Mouse (Mus musculus): ENCODE data around the gene Clic4. TPM values are rescaled to one million over a fixed set of nuclear protein-coding genes. Genes with fewer than 3 reads are reported as not detected.
A peak's percentile ranks its signal among the peaks of the same experiment; 100 is the strongest.

The Clic4 gene
- polyA plus RNA-seq, 1 experiment = 34.7 TPM

DNA sequence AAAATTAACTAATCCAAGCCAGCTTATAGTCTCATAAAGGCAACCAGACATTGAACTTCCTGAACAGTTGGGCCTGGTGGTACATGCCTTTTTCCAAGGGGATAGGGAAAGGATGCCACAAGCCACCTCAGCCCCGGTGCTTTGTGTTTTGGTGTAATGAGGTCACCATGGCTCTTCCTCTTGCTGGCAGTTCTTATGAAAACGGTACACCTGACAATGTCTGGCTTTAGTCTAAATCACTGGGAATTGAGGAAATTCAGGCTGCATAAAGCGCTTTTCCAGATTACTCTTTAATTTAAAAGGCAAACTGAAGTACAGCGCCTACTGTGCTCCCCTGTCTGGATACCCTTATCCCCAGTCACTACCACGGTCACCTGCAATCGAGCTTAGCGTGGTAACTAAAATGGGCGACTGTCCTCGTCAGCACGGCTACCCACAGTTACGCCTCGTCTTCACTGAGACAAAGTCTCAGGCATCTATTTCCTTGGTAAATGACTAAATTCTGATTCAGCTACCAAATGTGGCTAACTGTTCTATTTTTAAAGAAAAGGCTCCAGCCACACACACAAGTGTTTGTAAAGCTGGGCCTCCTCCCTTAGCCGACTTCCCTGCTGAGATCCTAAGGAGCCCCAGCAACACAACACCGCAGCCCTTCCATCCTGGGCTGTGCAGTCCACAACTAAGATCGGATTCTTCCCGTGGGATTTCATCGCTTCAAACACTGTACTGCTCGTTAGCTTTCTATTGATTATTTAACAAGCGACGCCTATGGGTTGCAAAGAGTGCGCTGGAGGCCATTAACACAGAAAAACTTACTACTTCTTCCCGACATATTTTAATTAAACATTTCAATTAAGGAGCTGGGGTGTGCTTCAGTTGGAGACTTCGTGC lies 25.5 kb downstream of the Clic4 start:
- Histone ChIP-seq H3K4me1 (ENCODE audit: control insufficient read depth, insufficient read depth, insufficient read length) (peaks cover 2% of the 10 kb centered on the region; the same call in 1 of the 2 replicates), H3K36me3 (ENCODE audit: control insufficient read depth, insufficient read depth, low read length) (no peaks in the 10 kb centered on the region), H3K4me3 (ENCODE audit: extremely low read depth, insufficient read depth, insufficient read length) (no peak overlapping the region), H3K27ac (ENCODE audit: insufficient read depth, low read length) (no peak overlapping the region), H3K27me3 (ENCODE audit: control insufficient read depth, insufficient read depth, low read length) (no peaks in the 10 kb centered on the region)
- no peak for TF ChIP-seq POLR2A (IDR thresholded peaks at IDR 0.05; ENCODE audit: low read depth, low read length)
- no peak for TF ChIP-seq CTCF (IDR thresholded peaks at IDR 0.05; ENCODE audit: extremely low read depth, insufficient read depth, insufficient read length, insufficient replicate concordance)
- 85% methylated on average over 23 of the region's 23 CpGs for WGBS
- no peak for DNase-seq (ENCODE audit: low read depth in 1 of 2, low spot score in 2 of 2)

DNA sequence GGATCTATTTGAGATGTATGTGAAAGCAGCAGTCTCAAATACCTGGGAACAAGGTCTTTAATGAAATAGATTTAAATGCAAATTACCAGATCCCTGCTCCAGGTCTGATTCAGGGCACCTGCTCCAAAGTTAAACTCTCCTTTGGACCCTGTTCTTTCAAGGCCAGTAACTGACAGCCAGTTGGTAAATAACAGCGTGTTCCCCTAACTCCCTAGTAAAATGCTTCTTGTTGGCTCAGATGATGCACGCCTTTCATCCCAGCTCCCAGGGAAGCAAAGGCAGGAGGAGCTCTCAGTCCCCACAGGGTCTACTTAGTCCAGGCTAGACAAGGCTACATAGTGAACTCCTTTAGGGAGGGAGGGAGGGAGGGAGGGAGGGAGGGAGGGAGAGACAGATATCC lies 26.2 kb downstream of the Clic4 start:
- Histone ChIP-seq H3K27ac (ENCODE audit: insufficient read depth, low read length) (no peak overlapping the region), H3K36me3 (ENCODE audit: control insufficient read depth, insufficient read depth, low read length) (no peaks in the 10 kb centered on the region), H3K4me3 (ENCODE audit: extremely low read depth, insufficient read depth, insufficient read length) (no peak overlapping the region), H3K27me3 (ENCODE audit: control insufficient read depth, insufficient read depth, low read length) (no peaks in the 10 kb centered on the region), H3K4me1 (ENCODE audit: control insufficient read depth, insufficient read depth, insufficient read length) (peaks cover 8% of the 10 kb centered on the region)
- TF ChIP-seq CTCF (IDR thresholded peaks at IDR 0.05; ENCODE audit: extremely low read depth, insufficient read depth, insufficient read length, insufficient replicate concordance) = no peak
- TF ChIP-seq POLR2A (IDR thresholded peaks at IDR 0.05; ENCODE audit: low read depth, low read length) = no peak
- DNase-seq (ENCODE audit: low read depth in 1 of 2, low spot score in 2 of 2) = no peak
- WGBS = 94% methylated on average over 2 of the region's 2 CpGs

DNA sequence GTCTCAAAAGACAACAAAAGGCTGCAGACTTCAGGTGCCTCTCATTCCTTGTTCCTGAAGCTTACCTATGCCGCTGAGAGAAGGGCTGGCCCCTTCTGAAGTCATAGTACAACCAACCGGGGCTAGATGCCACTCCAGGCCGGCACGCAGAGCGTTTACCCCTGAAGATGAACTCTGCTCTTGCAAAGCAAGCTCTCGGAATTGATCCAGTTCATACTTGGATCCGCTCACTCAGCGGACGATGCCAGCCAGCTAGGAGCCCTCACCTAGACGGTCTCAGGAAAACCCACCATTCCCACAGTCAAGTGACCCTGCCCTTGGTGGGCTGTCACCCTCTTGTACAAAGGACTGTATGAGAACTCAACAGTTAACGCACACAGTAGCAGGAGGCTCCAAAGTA lies 26.8 kb downstream of the Clic4 start:
- H3K4me1 ChIP-seq (ENCODE audit: control insufficient read depth, insufficient read depth, insufficient read length) = peaks cover 8% of the 10 kb centered on the region
- H3K27ac ChIP-seq (ENCODE audit: insufficient read depth, low read length) = no peak overlapping the region
- no peak for DNase-seq (ENCODE audit: low read depth in 1 of 2, low spot score in 2 of 2)
- H3K27me3 ChIP-seq (ENCODE audit: control insufficient read depth, insufficient read depth, low read length) = no peaks in the 10 kb centered on the region
- no peaks in the 10 kb centered on the region for H3K36me3 ChIP-seq (ENCODE audit: control insufficient read depth, insufficient read depth, low read length)
- TF ChIP-seq POLR2A (IDR thresholded peaks at IDR 0.05; ENCODE audit: low read depth, low read length) = no peak
- no peak for TF ChIP-seq CTCF (IDR thresholded peaks at IDR 0.05; ENCODE audit: extremely low read depth, insufficient read depth, insufficient read length, insufficient replicate concordance)
- H3K4me3 ChIP-seq (ENCODE audit: extremely low read depth, insufficient read depth, insufficient read length) = no peak overlapping the region
- 97% methylated on average over 11 of the region's 11 CpGs for whole genome bisulfite sequencing

DNA sequence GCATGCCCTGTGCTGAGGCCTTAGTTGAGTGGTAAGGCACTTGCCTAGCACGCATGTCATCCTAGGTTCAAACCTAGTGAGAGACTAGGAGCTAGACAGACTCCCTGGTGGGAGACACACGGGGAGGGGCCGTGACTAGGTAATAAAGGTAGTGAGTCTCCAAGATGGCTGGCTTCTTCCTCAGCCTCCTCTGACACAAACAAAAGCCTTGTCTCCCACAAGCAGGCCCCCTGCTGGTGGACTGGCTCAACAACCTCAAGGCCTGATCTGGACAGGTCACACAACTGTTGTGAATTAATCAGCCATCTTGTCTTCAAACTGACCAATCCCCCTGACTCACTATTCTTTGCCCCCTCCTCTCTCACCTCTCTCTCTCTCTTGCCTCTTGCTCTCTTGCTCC lies 28.3 kb downstream of the Clic4 start:
- 95% methylated on average over 3 of the region's 3 CpGs for WGBS
- no peak overlapping the region for H3K27ac ChIP-seq (ENCODE audit: insufficient read depth, low read length)
- no peaks in the 10 kb centered on the region for H3K27me3 ChIP-seq (ENCODE audit: control insufficient read depth, insufficient read depth, low read length)
- H3K36me3 ChIP-seq (ENCODE audit: control insufficient read depth, insufficient read depth, low read length) = no peaks in the 10 kb centered on the region
- no peak overlapping the region for H3K4me3 ChIP-seq (ENCODE audit: extremely low read depth, insufficient read depth, insufficient read length)
- TF ChIP-seq CTCF (IDR thresholded peaks at IDR 0.05; ENCODE audit: extremely low read depth, insufficient read depth, insufficient read length, insufficient replicate concordance) = peak; percentile 44; the same call in 1 of the 2 replicates
- no peak for TF ChIP-seq POLR2A (IDR thresholded peaks at IDR 0.05; ENCODE audit: low read depth, low read length)
- peak in 1 of 2 experiments; percentile 51 for DNase-seq (ENCODE audit: low read depth in 1 of 2, low spot score in 2 of 2)
- peaks cover 15% of the 10 kb centered on the region for H3K4me1 ChIP-seq (ENCODE audit: control insufficient read depth, insufficient read depth, insufficient read length)

DNA sequence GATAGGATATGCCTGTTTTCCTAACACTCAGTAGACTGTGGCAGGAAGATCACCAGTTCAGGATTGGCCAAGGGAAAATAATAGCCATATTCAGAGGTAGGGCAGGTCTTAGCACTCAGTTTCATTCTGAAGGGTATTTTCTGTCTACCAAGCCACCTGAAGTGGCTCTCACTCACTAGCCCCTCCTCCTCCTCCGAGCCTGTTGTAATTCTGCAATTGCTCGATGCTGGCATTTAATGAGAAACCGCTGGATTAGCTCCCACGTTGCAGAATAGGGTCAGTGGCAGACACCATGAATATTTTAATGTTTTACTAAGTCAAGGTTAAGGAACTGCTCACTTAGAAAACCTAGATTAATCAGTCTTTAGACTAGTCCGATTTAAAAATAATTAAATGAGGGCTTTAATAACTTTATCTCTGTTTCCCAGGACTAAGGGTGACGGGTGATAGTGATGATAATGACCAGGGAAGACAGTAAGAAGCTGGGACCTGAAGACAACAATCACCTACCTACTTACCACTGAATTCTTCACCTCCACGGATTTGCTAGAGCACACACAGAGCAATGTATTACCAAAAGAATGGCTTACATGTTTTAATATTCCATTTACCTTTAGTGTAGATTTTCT lies 29.6 kb downstream of the Clic4 start:
- no peak for TF ChIP-seq CTCF (IDR thresholded peaks at IDR 0.05; ENCODE audit: extremely low read depth, insufficient read depth, insufficient read length, insufficient replicate concordance)
- no peak for TF ChIP-seq POLR2A (IDR thresholded peaks at IDR 0.05; ENCODE audit: low read depth, low read length)
- Histone ChIP-seq H3K4me1 (ENCODE audit: control insufficient read depth, insufficient read depth, insufficient read length) (peaks cover 21% of the 10 kb centered on the region), H3K27ac (ENCODE audit: insufficient read depth, low read length) (no peak overlapping the region), H3K4me3 (ENCODE audit: extremely low read depth, insufficient read depth, insufficient read length) (no peak overlapping the region), H3K27me3 (ENCODE audit: control insufficient read depth, insufficient read depth, low read length) (no peaks in the 10 kb centered on the region), H3K36me3 (ENCODE audit: control insufficient read depth, insufficient read depth, low read length) (no peaks in the 10 kb centered on the region)
- 83% methylated on average over 7 of the region's 7 CpGs for WGBS
- no peak for DNase-seq (ENCODE audit: low read depth in 1 of 2, low spot score in 2 of 2)

DNA sequence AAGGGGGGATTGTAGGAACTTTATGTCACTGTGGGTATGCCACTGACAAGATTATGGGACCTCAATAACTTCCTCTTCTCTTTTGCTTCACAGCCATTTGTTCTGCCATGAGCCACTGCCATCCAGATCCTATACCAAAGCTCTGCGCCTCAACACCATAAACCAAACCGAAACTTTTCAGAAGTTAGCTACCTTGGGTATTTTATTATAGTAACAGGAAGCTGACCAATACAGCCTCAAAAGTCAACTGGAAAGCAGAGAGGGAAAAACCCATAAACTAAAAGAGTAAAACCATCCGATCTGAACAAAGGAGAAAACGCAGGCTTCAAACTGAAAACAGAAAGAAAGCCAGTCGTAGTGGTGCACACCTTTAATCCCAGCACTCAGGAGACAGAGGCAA lies 30.2 kb downstream of the Clic4 start:
- H3K4me1 ChIP-seq (ENCODE audit: control insufficient read depth, insufficient read depth, insufficient read length) = peaks cover 21% of the 10 kb centered on the region
- peak overlapping the region; percentile 67; the same call in 1 of the 2 replicates for H3K27ac ChIP-seq (ENCODE audit: insufficient read depth, low read length)
- WGBS = 48% methylated on average over 5 of the region's 5 CpGs
- TF ChIP-seq POLR2A (IDR thresholded peaks at IDR 0.05; ENCODE audit: low read depth, low read length) (no peak), CTCF (IDR thresholded peaks at IDR 0.05; ENCODE audit: extremely low read depth, insufficient read depth, insufficient read length, insufficient replicate concordance) (no peak)
- no peaks in the 10 kb centered on the region for H3K36me3 ChIP-seq (ENCODE audit: control insufficient read depth, insufficient read depth, low read length)
- no peak for DNase-seq (ENCODE audit: low read depth in 1 of 2, low spot score in 2 of 2)
- H3K4me3 ChIP-seq (ENCODE audit: extremely low read depth, insufficient read depth, insufficient read length) = no peak overlapping the region
- H3K27me3 ChIP-seq (ENCODE audit: control insufficient read depth, insufficient read depth, low read length) = no peaks in the 10 kb centered on the region
